Mouse (Mus musculus) liver, postnatal 0 days (tissue): Measurements from ENCODE around the gene Ip6k3.

Experiments used
- CTCF ChIP-seq: sonication (generic); IDR thresholded peaks from 2 replicates; pipeline ENCODE4 v1.5.1; 2016; ENCODE audit warnings: antibody characterized with exemption, low read depth
- EP300 ChIP-seq: IDR thresholded peaks from 2 replicates; pipeline ENCODE4 v1.6.1; 2016; ENCODE audit warnings: antibody characterized with exemption, low read depth, mild to moderate bottlenecking

DNA sequence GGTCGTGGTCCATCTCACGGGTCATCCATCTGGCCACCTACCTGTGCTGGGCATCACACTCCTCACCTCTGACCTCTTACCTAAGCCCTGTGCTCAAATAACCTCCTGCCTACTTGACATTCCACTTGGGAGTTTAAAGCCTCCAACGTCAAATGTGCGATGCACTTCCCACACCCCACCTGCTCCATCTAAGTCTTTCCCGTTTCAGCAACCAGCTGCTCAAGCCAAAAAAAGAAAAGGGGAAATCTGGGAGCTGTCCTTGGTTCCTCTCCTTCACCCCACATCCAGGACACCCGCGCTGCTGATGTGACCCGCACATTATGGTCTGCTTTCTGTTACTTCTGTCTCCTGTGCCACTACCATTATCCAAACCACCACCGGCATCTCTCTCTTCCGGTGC, 35.4 kb downstream of the Ip6k3 start:
- no peak for TF ChIP-seq CTCF
- no peak for TF ChIP-seq EP300
